Mouse (Mus musculus) kidney, embryonic 14.5 days (tissue): ENCODE results near the gene Olfr1014. TPM values are rescaled to one million over a fixed set of nuclear protein-coding genes. Genes with fewer than 3 reads are reported as not detected.

Experiments
- ATAC-seq: fragments of 200-750 bp; cut with Nextera tagmentation; 2 replicates; pipeline ENCODE4 v1.8.0; 2017; ENCODE audit warnings: moderate number of reproducible peaks, mild to moderate bottlenecking, moderate TSS enrichment, moderate library complexity; ENCODE audit not compliant: low FRiP score, low TSS enrichment
- H3K27ac ChIP-seq: fragments of 300-500 bp; sonication (generic); 2 replicates; pipeline ENCODE4 v1.5.1; 2014; ENCODE audit warnings: low read depth, mild to moderate bottlenecking, low read length, moderate library complexity, mixed read lengths
- H3K27me3 ChIP-seq: fragments of 300-500 bp; sonication (generic); 2 replicates; pipeline ENCODE4 v1.6.1; 2014; ENCODE audit warnings: mild to moderate bottlenecking, low read length; ENCODE audit not compliant: control insufficient read depth, insufficient read depth
- H3K36me3 ChIP-seq: fragments of 300-500 bp; sonication (generic); 2 replicates; pipeline ENCODE4 v1.6.1; 2014; ENCODE audit warnings: low read length, mixed read lengths; ENCODE audit not compliant: control insufficient read depth, insufficient read depth
- H3K4me1 ChIP-seq: fragments of 300-500 bp; sonication (generic); 2 replicates; pipeline ENCODE4 v1.6.1; 2014; ENCODE audit warnings: low read length, mixed read lengths; ENCODE audit not compliant: control insufficient read depth, insufficient read depth
- H3K4me2 ChIP-seq: fragments of 300-500 bp; sonication (generic); replicated peaks from 2 replicates; pipeline ENCODE4 v1.6.1; 2014; ENCODE audit warnings: low read depth, mild to moderate bottlenecking, low read length
- H3K4me3 ChIP-seq: fragments of 300-500 bp; sonication (generic); 2 replicates; pipeline ENCODE4 v1.5.1; 2014; ENCODE audit warnings: mild to moderate bottlenecking, low read length
- H3K9ac ChIP-seq: fragments of 300-500 bp; sonication (generic); 2 replicates; pipeline ENCODE4 v1.6.1; 2014; ENCODE audit warnings: low read depth, mild to moderate bottlenecking, low read length, moderate library complexity
- H3K9me3 ChIP-seq: fragments of 300-500 bp; sonication (generic); 2 replicates; pipeline ENCODE4 v1.6.1; 2016; ENCODE audit warnings: low read length; ENCODE audit not compliant: control insufficient read depth
- WGBS: fragments of 180-500 bp; shearing (Covaris S2); extraction: QIAGEN DNeasy Blood & Tissue Kit; methylation state at CpG from one replicate; pipeline ENCODE4 v1.1.7; 2014; 5-methylcytosine and 5-hydroxymethylcytosine counted together
- polyA plus RNA-seq: library from polyadenylated mRNA; unstranded; fragments of >200 nt; fragmentation: Nextera tagmentation; extraction: Ambion mirVana; gene quantifications from 2 replicates; pipeline ENCODE4 v1.2.1, GENCODE M21; 2014

Gene Olfr1014
- polyA plus RNA-seq: not detected in 2 replicates

DNA sequence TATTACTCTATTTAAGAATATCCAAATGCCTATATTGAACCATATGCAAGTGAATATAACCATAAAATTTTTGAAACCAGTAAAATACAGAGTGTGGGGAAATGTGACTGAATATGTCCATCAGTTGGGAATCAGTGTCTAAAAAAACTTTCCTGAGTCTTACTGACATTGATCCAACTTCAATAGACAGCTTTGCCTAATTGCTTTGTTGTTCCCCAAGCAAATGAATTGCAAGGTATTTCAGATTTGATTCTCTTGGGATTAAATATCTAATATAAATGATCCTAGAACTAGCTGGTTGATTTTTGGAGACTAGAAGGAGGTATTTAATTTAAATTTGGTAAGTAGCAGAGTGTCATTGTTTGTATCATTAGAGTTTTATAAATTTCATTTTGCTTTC, at the start of gene Olfr1014:
Gene Olfr1014 (plus strand): TSS at position 301 of the 400 bp plus-strand sequence.
- no peak within 1 kb of the TSS for H3K4me3 ChIP-seq
- H3K4me1 ChIP-seq: no peaks in the 10 kb centered on the region
- H3K27ac ChIP-seq: no peak within 1 kb of the TSS
- no peaks in the 10 kb centered on the region for H3K27me3 ChIP-seq
- no peak for ATAC-seq
- H3K9me3 ChIP-seq: no peaks in the 10 kb centered on the region
- H3K9ac ChIP-seq: no peak within 1 kb of the TSS
- H3K4me2 ChIP-seq: no peak within 1 kb of the TSS
- H3K36me3 ChIP-seq: no peaks in the 10 kb centered on the region

DNA sequence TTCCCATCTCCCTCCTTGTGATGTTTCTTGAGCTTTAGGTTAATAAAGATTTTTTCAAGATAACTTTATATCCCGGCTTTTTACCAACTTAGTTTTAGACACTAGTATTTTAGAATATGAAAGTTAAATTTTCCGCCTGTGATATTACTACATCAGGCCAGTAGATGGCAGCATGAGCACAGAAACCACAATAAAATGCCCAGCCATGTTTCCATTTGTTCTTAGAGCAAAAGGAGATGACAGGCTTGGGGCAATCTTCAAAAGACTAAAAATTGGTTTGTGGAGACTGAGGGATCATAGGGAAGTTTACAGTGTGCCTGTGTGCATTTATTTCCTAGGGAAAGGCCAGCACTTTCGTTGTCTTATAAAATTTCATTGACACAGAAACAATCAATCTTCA, 46.7 kb upstream of the Olfr1014 start:
- WGBS: 20% methylated on average over 3 of the region's 3 CpGs
- H3K4me2 ChIP-seq: no peak overlapping the region

DNA sequence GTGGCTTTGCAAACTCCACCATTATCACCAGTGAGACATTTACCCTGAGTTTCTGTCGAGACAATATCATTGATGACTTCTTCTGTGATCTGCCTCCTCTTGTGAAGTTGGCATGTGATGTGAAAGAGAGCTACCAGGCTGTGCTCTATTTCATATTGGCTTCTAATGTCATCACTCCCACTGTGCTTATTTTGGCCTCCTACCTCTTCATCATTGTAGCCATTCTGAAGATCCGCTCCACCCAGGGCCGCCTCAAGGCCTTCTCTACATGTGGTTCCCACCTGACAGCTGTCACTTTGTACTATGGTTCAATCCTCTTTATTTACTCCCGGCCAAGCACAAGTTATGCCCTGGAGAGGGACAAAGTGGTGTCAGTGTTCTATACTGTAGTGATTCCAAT, 18.7 kb upstream of the Olfr1014 start:
- no peak overlapping the region for H3K4me3 ChIP-seq
- 88% methylated on average over 4 of the region's 4 CpGs for WGBS
- no peak for ATAC-seq
- H3K4me1 ChIP-seq: no peaks in the 10 kb centered on the region
- no peaks in the 10 kb centered on the region for H3K36me3 ChIP-seq
- no peaks in the 10 kb centered on the region for H3K9me3 ChIP-seq
- no peaks in the 10 kb centered on the region for H3K27me3 ChIP-seq
- H3K9ac ChIP-seq: no peak overlapping the region
- no peak overlapping the region for H3K27ac ChIP-seq
- H3K4me2 ChIP-seq: no peak overlapping the region

More for the DNA sequence above, 46.7 kb upstream of the Olfr1014 start:
- no peaks in the 10 kb centered on the region for H3K27me3 ChIP-seq
- no peak overlapping the region for H3K9ac ChIP-seq
- H3K4me1 ChIP-seq: no peaks in the 10 kb centered on the region
- no peak overlapping the region for H3K4me3 ChIP-seq
- no peak for ATAC-seq
- no peaks in the 10 kb centered on the region for H3K9me3 ChIP-seq
- no peak overlapping the region for H3K27ac ChIP-seq
- H3K36me3 ChIP-seq: no peaks in the 10 kb centered on the region

DNA sequence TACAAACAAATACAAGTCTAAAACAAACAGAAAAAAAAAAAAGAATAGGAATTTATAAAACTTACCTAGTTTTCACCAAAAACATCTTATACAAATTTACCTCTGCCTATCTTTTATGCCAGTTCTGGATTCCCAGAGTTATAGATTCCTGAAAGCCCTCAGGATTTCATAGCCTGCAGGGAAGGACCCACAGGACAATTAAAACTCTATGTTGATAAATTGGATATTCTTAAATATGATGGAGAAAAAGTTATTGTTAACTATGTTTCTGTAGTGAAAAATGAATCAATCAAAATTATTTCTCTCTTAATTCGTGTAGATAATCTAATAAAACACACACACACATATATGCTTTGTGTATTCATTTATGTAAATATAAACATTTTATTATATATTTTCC, 9.8 kb upstream of the Olfr1014 start, which contains the start of gene Olfr1012:
Gene Olfr1012 (minus strand): TSS at position 101 of the 400 bp plus-strand sequence.
- no peaks in the 10 kb centered on the region for H3K36me3 ChIP-seq
- no peaks in the 10 kb centered on the region for H3K4me1 ChIP-seq
- no peak within 1 kb of the TSS for H3K27ac ChIP-seq
- 64% methylated on average over 1 of the region's 1 CpGs for WGBS
- ATAC-seq: no peak
- H3K27me3 ChIP-seq: no peaks in the 10 kb centered on the region
- H3K9me3 ChIP-seq: no peaks in the 10 kb centered on the region
- no peak within 1 kb of the TSS for H3K9ac ChIP-seq
- H3K4me3 ChIP-seq: no peak within 1 kb of the TSS
- H3K4me2 ChIP-seq: no peak within 1 kb of the TSS

DNA sequence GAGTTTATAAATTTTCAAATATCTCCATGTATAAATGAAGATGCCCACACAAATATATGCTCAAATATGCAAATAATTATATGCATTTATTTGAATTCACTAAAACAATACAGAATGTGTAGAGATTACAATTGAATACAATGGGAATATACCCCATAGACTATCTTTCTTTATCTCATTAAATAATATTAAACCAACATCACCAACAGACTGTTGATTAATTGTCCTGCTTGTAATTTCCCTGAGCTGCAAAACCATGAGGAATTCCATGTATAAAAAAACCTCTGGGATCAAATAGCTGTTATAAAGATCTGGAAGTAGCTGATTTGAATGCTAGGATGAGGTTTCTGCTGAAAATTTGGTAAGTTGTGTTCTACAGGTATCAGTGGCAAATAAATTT, 5.7 kb upstream of the Olfr1014 start, which contains the start of gene Olfr1013:
Gene Olfr1013 (plus strand): TSS at position 301 of the 400 bp plus-strand sequence.
- no peak within 1 kb of the TSS for H3K9ac ChIP-seq
- H3K9me3 ChIP-seq: no peaks in the 10 kb centered on the region
- ATAC-seq: no peak
- no peaks in the 10 kb centered on the region for H3K36me3 ChIP-seq
- H3K4me2 ChIP-seq: no peak within 1 kb of the TSS
- H3K4me3 ChIP-seq: no peak within 1 kb of the TSS
- H3K4me1 ChIP-seq: no peaks in the 10 kb centered on the region
- H3K27me3 ChIP-seq: no peaks in the 10 kb centered on the region
- no peak within 1 kb of the TSS for H3K27ac ChIP-seq

DNA sequence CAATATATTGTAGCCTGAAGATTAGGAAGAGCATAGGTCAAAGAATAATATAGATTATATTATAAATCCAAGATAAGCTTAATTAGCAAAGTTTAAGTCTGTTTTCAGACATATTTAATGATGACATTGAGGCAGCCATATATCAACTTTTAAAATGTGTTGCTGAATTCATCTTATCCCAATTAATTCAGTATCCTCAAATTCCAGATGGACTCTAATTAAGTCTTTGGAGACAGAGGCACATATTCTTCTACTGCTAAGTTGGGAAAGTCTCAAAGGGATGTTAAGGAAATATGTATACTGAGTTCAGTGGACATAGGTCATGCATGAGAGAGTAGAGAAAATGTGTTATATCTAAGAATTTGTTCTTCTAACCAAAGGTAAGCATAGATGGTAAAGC, 9.2 kb downstream of the Olfr1014 start, which contains the start of gene Olfr1015:
Gene Olfr1015 (plus strand): TSS at position 301 of the 400 bp plus-strand sequence.
- H3K4me2 ChIP-seq: no peak within 1 kb of the TSS
- no peaks in the 10 kb centered on the region for H3K9me3 ChIP-seq
- no peak within 1 kb of the TSS for H3K4me3 ChIP-seq
- no peak within 1 kb of the TSS for H3K9ac ChIP-seq
- H3K36me3 ChIP-seq: no peaks in the 10 kb centered on the region
- ATAC-seq: no peak
- H3K27ac ChIP-seq: no peak within 1 kb of the TSS
- H3K4me1 ChIP-seq: no peaks in the 10 kb centered on the region
- no peaks in the 10 kb centered on the region for H3K27me3 ChIP-seq

DNA sequence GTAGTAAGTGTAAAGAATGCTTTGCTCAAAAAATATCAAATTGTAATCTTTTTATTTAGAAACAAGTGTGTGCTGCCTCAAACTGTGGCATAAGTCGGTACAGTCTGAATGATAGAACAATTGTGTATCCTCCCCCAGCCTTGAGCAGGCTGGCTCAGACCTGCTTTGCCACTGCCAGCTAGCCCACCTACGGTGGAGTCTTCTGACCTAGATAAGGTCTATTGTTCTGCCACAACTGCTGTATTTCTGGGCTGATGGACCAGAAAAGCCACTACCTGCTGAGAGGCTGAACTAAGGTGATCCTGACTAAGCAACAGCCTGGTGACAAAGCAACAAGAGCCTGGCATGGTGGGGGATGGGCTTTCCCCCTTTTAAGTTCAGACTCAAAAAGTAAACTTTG, 19.8 kb downstream of the Olfr1014 start:
- Histone ChIP-seq H3K9ac (no peak overlapping the region), H3K4me2 (no peak overlapping the region), H3K4me3 (no peak overlapping the region), H3K27ac (no peak overlapping the region), H3K27me3 (no peaks in the 10 kb centered on the region), H3K9me3 (no peaks in the 10 kb centered on the region), H3K4me1 (no peaks in the 10 kb centered on the region), H3K36me3 (no peaks in the 10 kb centered on the region)
- no peak for ATAC-seq
- WGBS: 68% methylated on average over 2 of the region's 2 CpGs

DNA sequence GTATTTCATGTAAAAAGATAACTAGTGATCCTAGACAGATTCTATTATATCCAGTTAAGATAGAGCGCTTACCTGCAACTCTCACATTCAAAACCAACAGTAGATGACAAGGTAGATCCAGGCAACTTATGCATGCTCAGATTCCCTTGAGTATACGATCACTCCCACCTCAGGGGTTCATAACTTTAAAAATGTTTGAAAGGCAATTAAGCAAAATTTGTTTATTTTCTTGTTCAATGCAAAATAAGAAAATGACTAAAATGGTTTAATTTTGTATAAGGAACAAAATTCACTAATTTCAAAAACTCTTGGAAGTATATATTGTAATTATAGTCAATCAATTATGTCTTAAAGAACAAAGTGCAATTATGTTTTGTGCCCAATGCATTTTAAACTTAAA, 29.9 kb downstream of the Olfr1014 start, which contains the start of gene Olfr1016:
Gene Olfr1016 (minus strand): TSS at position 101 of the 400 bp plus-strand sequence.
- no peak within 1 kb of the TSS for H3K4me3 ChIP-seq
- ATAC-seq: no peak
- H3K4me1 ChIP-seq: no peaks in the 10 kb centered on the region
- no peaks in the 10 kb centered on the region for H3K27me3 ChIP-seq
- H3K9ac ChIP-seq: no peak within 1 kb of the TSS
- WGBS: 91% methylated on average over 2 of the region's 2 CpGs
- H3K9me3 ChIP-seq: no peaks in the 10 kb centered on the region
- no peak within 1 kb of the TSS for H3K27ac ChIP-seq
- no peak within 1 kb of the TSS for H3K4me2 ChIP-seq
- H3K36me3 ChIP-seq: no peaks in the 10 kb centered on the region

DNA sequence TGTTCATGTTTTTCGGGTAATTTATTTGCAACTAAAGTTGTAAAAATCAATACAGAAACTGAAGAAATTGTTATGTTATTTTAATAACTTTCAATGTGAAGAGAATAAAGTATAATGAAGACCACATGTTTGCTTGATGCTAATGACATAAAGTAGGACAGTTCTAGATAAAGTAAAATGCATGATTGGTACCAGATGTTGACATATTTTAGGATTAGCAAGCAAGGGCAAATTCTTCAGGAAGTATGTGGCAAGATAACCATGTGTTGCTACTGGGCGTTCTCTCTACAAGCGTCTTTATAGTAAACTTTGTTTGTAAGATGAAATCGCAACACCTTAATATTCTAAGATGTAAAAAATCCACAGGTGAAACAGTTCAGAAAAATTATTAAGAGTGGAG, 32.0 kb downstream of the Olfr1014 start:
- Histone ChIP-seq H3K4me2 (no peak overlapping the region), H3K27me3 (no peaks in the 10 kb centered on the region), H3K9me3 (no peaks in the 10 kb centered on the region), H3K4me3 (no peak overlapping the region), H3K9ac (no peak overlapping the region), H3K27ac (no peak overlapping the region), H3K4me1 (no peaks in the 10 kb centered on the region), H3K36me3 (no peaks in the 10 kb centered on the region)
- WGBS: 79% methylated on average over 4 of the region's 4 CpGs
- ATAC-seq: no peak
